Mouse (Mus musculus): Measurements from ENCODE around the gene Lsm2. TPM values are rescaled to one million over a fixed set of nuclear protein-coding genes. Genes with fewer than 3 reads are reported as not detected.
"Not testable (repeated sequence)": the region's sequence is repeated elsewhere in the genome, so short reads cannot be mapped to it uniquely, and the experiment has no call there.

Lsm2 gene
- total RNA-seq (2021): 10 to 100 TPM; 52.2 to 55.0 TPM

GRCm38 (mm10) chr17:34981690-34982180 lies at the start of gene Lsm2:
TSS of gene Lsm2 (plus strand) at chr17:34981862.
- peak; percentile 92 for DNase-seq

DNA sequence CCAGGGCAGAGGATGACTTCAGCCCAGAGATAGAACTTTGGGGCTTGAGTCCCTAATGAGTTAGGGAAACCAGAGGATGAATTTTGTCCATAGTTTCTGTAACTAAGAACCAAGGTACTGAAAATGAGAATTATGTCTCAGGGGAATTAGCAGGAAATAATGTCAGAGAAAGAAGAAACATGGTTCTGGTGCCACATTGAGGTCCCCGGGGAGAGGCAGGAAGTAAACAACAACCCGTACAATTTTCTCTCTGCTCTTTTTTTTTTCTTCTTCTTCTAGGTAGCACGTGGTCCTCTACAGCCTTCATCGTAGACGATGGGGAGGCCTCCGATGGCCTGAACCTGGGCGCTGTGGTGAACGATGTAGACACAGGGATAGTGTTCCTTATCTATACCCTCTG lies 49.4 kb upstream of the Lsm2 start:
- no peak for DNase-seq

GRCm38 (mm10) chr17:34934031-34934430 lies 47.6 kb upstream of the Lsm2 start:
- DNase-seq: no peak

DNA sequence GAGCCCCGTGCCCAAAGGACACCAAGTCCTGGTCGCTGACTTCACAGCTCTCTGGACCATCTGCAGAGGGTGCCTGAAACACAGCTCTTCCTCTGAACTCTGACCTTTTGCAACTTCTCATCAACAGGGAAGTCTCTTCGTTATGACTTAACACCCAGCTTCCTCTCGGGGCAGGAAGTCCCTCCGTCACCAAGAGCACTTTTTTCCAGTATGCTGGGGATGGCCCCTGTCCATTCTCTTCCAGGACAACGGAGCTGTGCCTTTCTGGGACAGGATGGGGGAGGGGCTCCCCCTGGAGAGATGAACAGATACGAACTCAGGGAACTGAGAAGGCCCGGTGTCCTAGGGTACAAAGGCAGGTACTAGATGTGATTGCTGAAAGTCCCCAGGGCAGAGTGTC lies 46.8 kb upstream of the Lsm2 start:
- DNase-seq: peak; percentile 34

DNA sequence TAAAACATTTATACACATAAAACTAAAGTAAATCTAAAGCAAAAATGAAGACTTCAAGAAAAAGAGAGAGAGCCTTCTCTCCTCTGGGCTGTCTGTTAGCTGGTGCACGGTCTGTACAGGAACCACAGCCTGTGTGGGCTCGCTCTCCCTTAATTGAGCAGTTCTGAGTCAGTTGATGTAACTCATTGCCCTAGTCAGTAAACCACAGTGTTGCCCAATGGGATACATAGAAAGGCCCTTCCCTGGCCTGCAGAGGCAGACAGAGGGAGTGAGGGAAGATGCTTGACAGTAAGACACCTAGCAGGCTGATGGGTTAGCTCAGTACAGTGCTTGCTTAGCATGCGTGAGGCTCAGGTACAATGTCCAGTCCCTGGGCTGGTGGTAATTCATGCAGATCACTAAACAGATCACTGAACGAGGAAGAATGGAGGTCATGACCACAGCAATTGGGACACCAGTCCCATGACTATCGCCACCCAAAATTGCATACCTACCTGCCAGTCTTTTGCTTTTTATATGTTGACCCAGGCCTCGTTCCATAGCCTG lies 43.6 kb upstream of the Lsm2 start:
- no peak for DNase-seq

GRCm38 (mm10) chr17:34941344-34942041 lies 40.2 kb upstream of the Lsm2 start:
- peak; percentile 41 for DNase-seq

- no peak for DNase-seq
Observed at GRCm38 (mm10) chr17:34943128-34943815, 38.4 kb upstream of the Lsm2 start.

DNA sequence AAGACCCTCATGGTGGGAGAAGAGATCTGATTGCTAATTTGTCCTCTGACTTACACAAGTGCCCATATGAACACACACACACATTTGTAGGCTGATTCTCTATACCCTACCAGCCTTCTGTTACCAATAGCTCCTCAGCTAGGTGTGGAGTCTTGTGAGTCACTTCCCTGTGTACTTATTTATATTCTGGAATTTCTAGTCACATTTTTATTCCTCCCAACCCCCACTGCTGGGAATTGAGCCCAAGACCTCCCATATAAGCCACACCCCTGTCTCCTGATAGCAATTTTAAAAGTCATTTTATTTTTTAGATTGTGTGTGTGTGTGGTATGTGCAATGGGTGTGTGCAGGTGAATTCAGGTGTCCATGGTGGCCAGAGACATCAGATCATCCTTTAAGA lies 37.3 kb upstream of the Lsm2 start:
- no peak for DNase-seq

DNA sequence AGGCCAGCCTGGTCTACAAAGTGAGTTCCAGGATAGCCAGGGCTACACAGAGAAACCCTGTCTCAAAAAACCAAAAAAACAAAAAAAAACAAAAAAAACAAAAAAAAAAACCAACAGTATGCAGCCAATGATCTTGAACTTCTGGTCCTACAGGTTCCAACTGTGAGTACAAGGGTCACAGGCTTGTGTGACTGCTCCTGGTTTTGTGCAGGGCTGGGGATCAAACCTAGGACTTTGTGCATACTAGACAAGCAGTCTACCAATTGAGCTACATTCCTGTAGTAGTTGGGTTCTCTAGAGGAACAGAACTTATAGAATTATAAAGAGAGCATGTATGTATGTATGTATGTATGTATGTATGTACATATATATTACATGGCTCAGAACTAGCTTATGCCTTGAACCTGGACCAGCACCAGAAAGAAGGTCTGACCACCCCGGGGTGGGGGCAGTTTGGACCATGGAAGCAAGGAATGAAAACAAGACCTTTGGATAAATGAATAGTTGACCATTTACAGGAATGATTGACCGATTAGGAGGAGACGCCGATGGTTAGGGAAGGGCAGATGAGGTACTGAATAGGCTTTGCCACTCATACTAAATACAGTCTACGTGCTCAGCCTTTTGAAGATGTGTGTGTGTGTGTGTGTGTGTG lies 35.0 kb upstream of the Lsm2 start:
- DNase-seq: no peak

- peak; percentile 45 for DNase-seq
Observed at GRCm38 (mm10) chr17:34947606-34948005, 34.1 kb upstream of the Lsm2 start.

- not testable (repeated sequence) for DNase-seq
Observed at GRCm38 (mm10) chr17:34948721-34949552, 32.7 kb upstream of the Lsm2 start.

DNA sequence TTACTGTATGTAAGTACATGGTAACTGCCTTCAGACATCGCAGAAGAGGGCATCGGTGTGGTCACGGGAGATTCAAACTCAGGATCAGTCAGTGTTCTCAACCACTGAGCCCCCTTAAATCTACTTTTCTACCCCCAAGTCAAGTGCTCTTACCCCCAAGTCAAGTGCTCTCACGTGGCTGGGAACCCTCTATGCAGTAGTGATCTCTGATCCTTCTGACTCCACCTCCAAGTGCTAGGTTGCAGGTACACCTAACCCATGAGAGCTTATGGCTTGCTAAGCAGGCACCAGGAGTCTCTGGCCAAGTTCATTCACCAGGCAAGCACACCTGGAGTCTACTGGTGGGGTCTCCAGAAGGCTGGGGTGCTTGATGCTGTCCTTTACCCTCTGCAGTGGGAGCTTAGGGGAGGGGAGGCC lies 32.1 kb upstream of the Lsm2 start:
- no peak for DNase-seq

- no peak for DNase-seq
Observed at GRCm38 (mm10) chr17:34950514-34951455, 30.9 kb upstream of the Lsm2 start.

GRCm38 (mm10) chr17:34951636-34952377 lies 29.9 kb upstream of the Lsm2 start:
- no peak for DNase-seq

- peak; percentile 89 for DNase-seq
Observed at GRCm38 (mm10) chr17:34952378-34953040, 29.2 kb upstream of the Lsm2 start.

DNA sequence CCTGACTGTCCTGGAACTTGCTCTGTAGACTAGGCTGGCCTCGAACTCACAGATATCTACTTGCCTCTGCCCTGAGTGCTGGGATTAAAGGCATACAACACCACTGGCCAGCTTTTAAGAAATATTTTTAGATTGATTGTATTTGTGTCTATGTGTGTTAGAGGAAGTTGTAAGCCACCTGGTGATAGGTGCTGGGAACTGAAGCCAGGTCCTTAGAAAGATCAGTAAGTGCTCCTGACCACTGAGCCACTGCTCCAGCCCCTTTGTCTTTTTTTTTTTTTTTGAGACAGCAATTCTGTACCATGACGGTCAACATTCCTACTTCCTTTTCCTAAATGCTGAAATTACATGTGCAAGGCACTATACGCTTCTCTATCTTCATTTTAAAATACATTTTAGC lies 28.4 kb upstream of the Lsm2 start:
- DNase-seq: no peak

- no peak for DNase-seq
Observed at GRCm38 (mm10) chr17:34953904-34954303, 27.8 kb upstream of the Lsm2 start.

DNA sequence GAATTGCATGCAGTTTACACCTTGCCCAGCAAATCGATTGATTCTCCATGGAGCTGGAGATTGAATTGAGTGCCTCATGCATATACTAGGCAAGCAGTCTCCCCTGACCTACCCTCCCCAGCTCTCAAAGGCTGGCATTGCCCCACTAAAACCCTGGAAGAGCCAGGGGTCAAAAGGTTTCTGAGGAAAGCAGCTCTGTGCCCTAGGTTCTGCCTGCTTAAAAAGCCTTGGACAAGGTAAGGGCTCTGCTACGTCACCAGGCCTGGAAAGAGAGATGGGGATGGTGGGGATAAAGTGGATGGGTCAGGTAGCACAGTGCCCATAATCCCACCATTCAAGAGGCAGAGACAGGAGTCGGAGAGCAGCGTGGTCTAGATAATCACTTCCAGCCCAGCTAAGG lies 26.8 kb upstream of the Lsm2 start:
- DNase-seq: no peak

- DNase-seq: no peak
Observed at GRCm38 (mm10) chr17:34955884-34956283, 25.8 kb upstream of the Lsm2 start.

- no peak for DNase-seq
Observed at GRCm38 (mm10) chr17:34956340-34956739, 25.3 kb upstream of the Lsm2 start.
